Mouse (Mus musculus): ENCODE measurements around the gene Med12l. TPM values are rescaled to one million over a fixed set of nuclear protein-coding genes. Genes with fewer than 3 reads are reported as not detected.

The Med12l gene
- total and polyA plus RNA-seq, 2 experiments from 2014 or later, result 3.3 to 20.5 TPM

DNA sequence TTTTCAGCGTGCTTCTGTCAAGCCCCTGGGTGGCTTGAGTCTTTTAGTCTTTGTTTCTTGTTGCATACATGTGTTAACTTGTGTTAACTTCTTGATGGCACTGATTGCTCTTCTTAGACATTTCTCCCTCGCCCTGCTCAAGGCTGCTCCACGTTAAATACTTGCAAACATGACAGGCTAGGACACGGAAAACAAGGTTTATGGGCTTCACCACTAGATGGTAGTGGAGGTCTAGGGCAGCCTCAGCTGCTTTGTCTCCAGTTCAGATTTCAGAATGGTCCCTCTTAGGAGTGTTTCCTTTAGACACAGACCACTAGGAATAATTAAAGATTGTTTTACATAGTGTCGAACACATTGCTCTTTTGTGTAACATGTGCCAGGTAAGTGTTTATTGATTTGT is 169.6 kb downstream of the Med12l start:
- peak; percentile 81 for DNase-seq (ENCODE audit: low spot score)
- no peak overlapping the region for H3K9ac ChIP-seq (replicated peaks; ENCODE audit: low read length)
- H3K4me3 ChIP-seq (ENCODE audit: low read length), result no peak overlapping the region
- peak; percentile 83 for ATAC-seq
- no peaks in the 10 kb centered on the region for H3K9me3 ChIP-seq (ENCODE audit: low read length)
- H3K27ac ChIP-seq, result no peak overlapping the region
- H3K27me3 ChIP-seq (ENCODE audit: insufficient read depth, low read length), result no peaks in the 10 kb centered on the region
- WGBS, result 31% methylated on average over 5 of the region's 5 CpGs
- H3K36me3 ChIP-seq (ENCODE audit: insufficient read depth, low read length), result no peaks in the 10 kb centered on the region
- H3K4me1 ChIP-seq (ENCODE audit: insufficient read depth, low read length), result no peaks in the 10 kb centered on the region
- H3K4me2 ChIP-seq (ENCODE audit: low read depth, low read length), result no peak overlapping the region
- TF ChIP-seq CTCF (IDR thresholded peaks at IDR 0.05; ENCODE audit: low read depth), result peak; percentile 92

DNA sequence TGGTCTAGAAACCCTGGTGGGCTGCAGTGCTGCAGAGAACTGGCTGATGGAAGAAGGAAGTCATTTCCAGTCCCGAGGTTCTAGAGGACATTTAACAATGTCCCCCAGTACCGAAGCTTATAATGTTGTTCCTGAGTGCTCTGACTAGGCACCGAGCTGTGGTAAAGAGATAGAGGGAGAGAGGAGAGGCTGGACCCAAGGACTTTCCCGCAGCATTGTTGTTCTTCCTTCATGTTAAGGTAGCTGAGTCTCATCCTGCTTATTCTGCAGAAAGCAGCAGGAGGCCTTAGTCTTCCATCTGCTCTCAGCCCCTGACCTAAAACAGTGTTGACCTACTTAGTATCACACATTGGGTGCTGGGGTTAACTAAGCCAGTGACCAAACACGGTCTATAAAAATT is 171.2 kb downstream of the Med12l start:
- no peak overlapping the region; the same call in 1 of the 2 replicates for H3K27ac ChIP-seq
- TF ChIP-seq CTCF (IDR thresholded peaks at IDR 0.05; ENCODE audit: low read depth), result no peak
- no peak overlapping the region for H3K9ac ChIP-seq (replicated peaks; ENCODE audit: low read length)
- H3K4me1 ChIP-seq (ENCODE audit: insufficient read depth, low read length), result no peaks in the 10 kb centered on the region
- ATAC-seq (no peak; the same call in 1 of the 2 replicates), DNase-seq (ENCODE audit: low spot score) (no peak)
- H3K4me2 ChIP-seq (ENCODE audit: low read depth, low read length), result no peak overlapping the region
- 71% methylated on average over 5 of the region's 5 CpGs for WGBS
- H3K4me3 ChIP-seq (ENCODE audit: low read length), result no peak overlapping the region
- H3K27me3 ChIP-seq (ENCODE audit: insufficient read depth, low read length), result no peaks in the 10 kb centered on the region
- H3K36me3 ChIP-seq (ENCODE audit: insufficient read depth, low read length), result no peaks in the 10 kb centered on the region
- H3K9me3 ChIP-seq (ENCODE audit: low read length), result no peaks in the 10 kb centered on the region

GRCm38 (mm10) chr3:59181134-59181533 is 175.5 kb downstream of the Med12l start:
- no peak for TF ChIP-seq CTCF (IDR thresholded peaks at IDR 0.05; ENCODE audit: low read depth)
- Histone ChIP-seq H3K4me1 (ENCODE audit: insufficient read depth, low read length) (no peaks in the 10 kb centered on the region), H3K4me3 (ENCODE audit: low read length) (no peak overlapping the region), H3K27me3 (ENCODE audit: insufficient read depth, low read length) (no peaks in the 10 kb centered on the region), H3K9me3 (ENCODE audit: low read length) (no peaks in the 10 kb centered on the region), H3K36me3 (ENCODE audit: insufficient read depth, low read length) (no peaks in the 10 kb centered on the region), H3K27ac (no peak overlapping the region), H3K9ac (replicated peaks; ENCODE audit: low read length) (no peak overlapping the region), H3K4me2 (ENCODE audit: low read depth, low read length) (no peak overlapping the region)
- 64% methylated on average over 5 of the region's 5 CpGs for WGBS
- DNase-seq (ENCODE audit: low spot score) (no peak), ATAC-seq (no peak)

- H3K4me1 ChIP-seq (ENCODE audit: insufficient read depth, low read length), result no peaks in the 10 kb centered on the region
- DNase-seq (ENCODE audit: low spot score) (no peak), ATAC-seq (no peak)
- H3K9ac ChIP-seq (replicated peaks; ENCODE audit: low read length), result no peak overlapping the region
- no peak overlapping the region for H3K27ac ChIP-seq
- no peaks in the 10 kb centered on the region for H3K27me3 ChIP-seq (ENCODE audit: insufficient read depth, low read length)
- no peaks in the 10 kb centered on the region for H3K9me3 ChIP-seq (ENCODE audit: low read length)
- no peaks in the 10 kb centered on the region for H3K36me3 ChIP-seq (ENCODE audit: insufficient read depth, low read length)
- no peak overlapping the region for H3K4me2 ChIP-seq (ENCODE audit: low read depth, low read length)
- no peak for TF ChIP-seq CTCF (IDR thresholded peaks at IDR 0.05; ENCODE audit: low read depth)
- no peak overlapping the region for H3K4me3 ChIP-seq (ENCODE audit: low read length)
Observed at GRCm38 (mm10) chr3:59182129-59182528, 176.5 kb downstream of the Med12l start.

GRCm38 (mm10) chr3:59185662-59186061 is 180.0 kb downstream of the Med12l start:
- no peaks in the 10 kb centered on the region for H3K27me3 ChIP-seq (ENCODE audit: insufficient read depth, low read length)
- no peak for DNase-seq (ENCODE audit: low spot score)
- H3K4me2 ChIP-seq (ENCODE audit: low read depth, low read length), result no peak overlapping the region
- no peaks in the 10 kb centered on the region for H3K9me3 ChIP-seq (ENCODE audit: low read length)
- ATAC-seq, result no peak
- 84% methylated on average over 4 of the region's 4 CpGs for WGBS
- no peak overlapping the region for H3K9ac ChIP-seq (replicated peaks; ENCODE audit: low read length)
- no peaks in the 10 kb centered on the region for H3K4me1 ChIP-seq (ENCODE audit: insufficient read depth, low read length)
- H3K36me3 ChIP-seq (ENCODE audit: insufficient read depth, low read length), result no peaks in the 10 kb centered on the region
- H3K27ac ChIP-seq, result no peak overlapping the region
- no peak for TF ChIP-seq CTCF (IDR thresholded peaks at IDR 0.05; ENCODE audit: low read depth)
- no peak overlapping the region for H3K4me3 ChIP-seq (ENCODE audit: low read length)

DNA sequence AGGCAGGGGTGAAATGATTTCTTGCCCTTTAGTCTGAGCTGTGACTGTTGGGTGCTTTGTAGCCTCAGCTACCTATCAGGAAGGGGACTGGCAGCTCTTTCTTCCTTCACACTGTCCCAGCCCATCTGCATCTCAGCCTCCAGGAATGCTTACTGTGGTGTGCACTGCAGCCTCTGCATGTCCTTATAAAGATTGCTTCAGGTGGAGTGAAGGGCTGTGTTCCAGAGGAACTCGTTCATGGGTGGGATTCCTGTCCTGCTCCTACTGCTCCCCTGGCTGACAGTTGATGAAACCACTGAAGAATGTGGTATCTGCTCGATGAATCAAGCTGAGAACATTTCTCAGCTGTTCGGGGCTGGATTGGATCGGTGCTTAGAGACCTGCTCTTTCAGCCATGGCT is 181.7 kb downstream of the Med12l start:
- no peak overlapping the region for H3K4me3 ChIP-seq (ENCODE audit: low read length)
- no peak overlapping the region for H3K27ac ChIP-seq
- no peaks in the 10 kb centered on the region for H3K36me3 ChIP-seq (ENCODE audit: insufficient read depth, low read length)
- ATAC-seq (no peak), DNase-seq (ENCODE audit: low spot score) (no peak)
- H3K4me1 ChIP-seq (ENCODE audit: insufficient read depth, low read length), result no peaks in the 10 kb centered on the region
- H3K4me2 ChIP-seq (ENCODE audit: low read depth, low read length), result no peak overlapping the region
- WGBS, result 89% methylated on average over 4 of the region's 4 CpGs
- no peaks in the 10 kb centered on the region for H3K27me3 ChIP-seq (ENCODE audit: insufficient read depth, low read length)
- no peak overlapping the region for H3K9ac ChIP-seq (replicated peaks; ENCODE audit: low read length)
- no peak for TF ChIP-seq CTCF (IDR thresholded peaks at IDR 0.05; ENCODE audit: low read depth)
- no peaks in the 10 kb centered on the region for H3K9me3 ChIP-seq (ENCODE audit: low read length)

DNA sequence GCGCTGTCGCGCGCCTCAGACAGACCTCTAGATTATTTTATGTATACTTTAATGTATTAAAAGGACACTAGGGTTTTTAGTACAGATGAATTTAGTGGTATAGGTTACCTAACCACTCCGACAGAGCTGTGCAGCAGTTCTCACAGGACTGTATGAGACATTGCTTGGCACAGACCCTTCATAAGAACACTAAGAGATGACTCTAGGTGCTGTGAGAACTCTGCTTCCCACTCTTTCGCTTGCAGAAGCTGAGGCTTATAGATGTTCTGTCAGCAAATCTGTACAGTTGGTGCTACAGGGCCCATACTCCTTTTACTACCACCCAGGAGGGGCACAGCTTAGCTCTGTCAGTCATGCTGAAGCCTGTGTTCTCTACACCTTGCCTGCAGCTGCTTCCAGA is 186.0 kb downstream of the Med12l start:
- TF ChIP-seq CTCF (IDR thresholded peaks at IDR 0.05; ENCODE audit: low read depth), result no peak
- H3K4me1 ChIP-seq (ENCODE audit: insufficient read depth, low read length), result no peaks in the 10 kb centered on the region
- H3K4me2 ChIP-seq (ENCODE audit: low read depth, low read length), result no peak overlapping the region
- ATAC-seq (no peak), DNase-seq (ENCODE audit: low spot score) (no peak)
- H3K36me3 ChIP-seq (ENCODE audit: insufficient read depth, low read length), result no peaks in the 10 kb centered on the region
- H3K9ac ChIP-seq (replicated peaks; ENCODE audit: low read length), result no peak overlapping the region
- no peak overlapping the region for H3K4me3 ChIP-seq (ENCODE audit: low read length)
- no peaks in the 10 kb centered on the region for H3K9me3 ChIP-seq (ENCODE audit: low read length)
- H3K27me3 ChIP-seq (ENCODE audit: insufficient read depth, low read length), result no peaks in the 10 kb centered on the region
- 93% methylated on average over 6 of the region's 6 CpGs for WGBS
- no peak overlapping the region for H3K27ac ChIP-seq

Measured in hindbrain, postnatal 0 days (tissue).